Comparison of ENCODE assay signal across 14 mouse cellular contexts in genomic region chr4:128270931-128271330, GRCm38 (mm10). TPM values are rescaled to one million over a fixed set of nuclear protein-coding genes. Genes with fewer than 3 reads are reported as not detected.
A peak's percentile ranks its signal among the peaks of the same experiment; 100 is the strongest.
DNase-seq lines count a peak whose midpoint lies in the region; ATAC-seq lines count a peak whose summit lies in the region.
"Had no signal": no experiment of that assay in that cellular context is flagged by ENCODE, and none has a peak within 500 bp of the region (broad histone marks: within the 10 kb centered on the region; RNA-seq: fewer than 3 reads in every experiment).

No protein-coding gene starts in this region.

- ATAC-seq in erythroblast, adult 5-6 weeks (replicated peaks; ENCODE audit: low FRiP score, poor library complexity, severe bottlenecking), result no peak
- ATAC-seq: CD4-positive, CD25-positive, alpha-beta regulatory T cell, adult 4 months; midbrain, embryonic 15.5 days; Patski had no signal

- intact Hi-C loops in heart, postnatal 10 days (cut with DNase I), result no loop called here
- intact Hi-C loops in left cerebral cortex, postnatal 4 days (cut with DNase I), result no loop called here
- intact Hi-C loops in left cerebral cortex, postnatal 25 days (cut with DNase I), result no loop called here

- peak; percentile 21 to 25 for DNase-seq in heart, postnatal 10 days
- no peak for DNase-seq in heart, adult 18-20 months
- peak; percentile 70 for DNase-seq in left cerebral cortex, postnatal 4 days
- DNase-seq in left cerebral cortex, postnatal 25 days (ENCODE audit: low spot score in 2 of 2), result no peak
- DNase-seq in testis, postnatal 10 days (ENCODE audit: low spot score), result peak; percentile 48
- no peak for DNase-seq in testis, postnatal 14 days (ENCODE audit: low spot score)
- DNase-seq: adrenal gland, postnatal 14 days; cerebellum, adult 2 months had no signal

RNA-seq across cellular contexts. Expression of gene Hmgb4, which starts 10.2 kb away (rescaled TPM):
- not detected for total RNA-seq in heart, postnatal 10 days (2021)
- total RNA-seq in heart, adult 18-20 months (2021), result not detected
- total RNA-seq in left cerebral cortex, postnatal 4 days (2021), result not detected
- not detected for total RNA-seq in left cerebral cortex, postnatal 25 days (2021)
- not detected in 2 replicates for total RNA-seq in erythroblast, adult 5-6 weeks (2015; ENCODE audit: low replicate concordance)
- total RNA-seq in erythroblast, adult 5-6 weeks (2017; ENCODE audit: low replicate concordance), result not detected in 2 replicates
- total RNA-seq: adrenal gland, postnatal 14 days; gastrocnemius, postnatal 10 days; layer of hippocampus, adult 8-10 months had no signal

Comparison
In these comparisons a context has a peak if more than half of its experiments do, and no peak if none do; other contexts are left out.
1. DNase-seq: peak in heart, postnatal 10 days (2 of 2), left cerebral cortex, postnatal 4 days (single experiment) and testis, postnatal 10 days (single experiment); none in heart, adult 18-20 months (0 of 2), left cerebral cortex, postnatal 25 days (0 of 2) and testis, postnatal 14 days (single experiment).